Mouse (Mus musculus): Measurements from ENCODE around the gene Bcl2. TPM values are rescaled to one million over a fixed set of nuclear protein-coding genes. Genes with fewer than 3 reads are reported as not detected.

The Bcl2 gene
- polyA plus RNA-seq, 1 experiment from 2014 or later: 20.1 TPM

GRCm38 (mm10) chr1:106631869-106632463 lies 82.1 kb downstream of the Bcl2 start:
- peaks cover 47% of the 10 kb centered on the region for H3K4me1 ChIP-seq
- no peak overlapping the region for H3K9ac ChIP-seq
- H3K4me3 ChIP-seq: no peak overlapping the region
- 88% methylated on average over 3 of the region's 3 CpGs for WGBS
- H3K27me3 ChIP-seq: no peaks in the 10 kb centered on the region
- H3K9me3 ChIP-seq: no peaks in the 10 kb centered on the region
- H3K36me3 ChIP-seq: no peaks in the 10 kb centered on the region
- ATAC-seq (ENCODE audit: borderline replicate concordance, extremely low read depth, low FRiP score, low TSS enrichment): no peak
- no peak overlapping the region for H3K4me2 ChIP-seq
- H3K27ac ChIP-seq: no peak overlapping the region

DNA sequence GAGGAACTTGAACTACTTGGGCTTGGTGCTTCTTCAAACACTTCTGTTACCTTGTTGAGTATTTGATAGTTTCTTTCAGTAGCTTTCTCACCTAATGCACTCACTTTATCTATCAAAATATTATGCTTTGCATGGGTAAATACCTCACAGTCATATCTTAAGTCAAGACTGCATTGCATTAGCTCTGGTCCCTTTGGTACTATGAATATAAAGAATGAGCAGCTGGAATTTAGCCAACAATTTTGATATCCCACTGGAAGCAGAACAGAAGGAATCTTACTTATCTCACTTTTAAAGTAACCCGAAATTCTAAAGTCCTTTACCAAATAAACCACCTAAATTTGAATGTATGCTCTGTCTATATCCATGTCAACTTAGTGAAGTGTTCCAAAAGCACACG lies 83.1 kb downstream of the Bcl2 start:
- H3K4me2 ChIP-seq: no peak overlapping the region
- peaks cover 39% of the 10 kb centered on the region for H3K4me1 ChIP-seq
- H3K27ac ChIP-seq: peak overlapping the region; percentile 85

DNA sequence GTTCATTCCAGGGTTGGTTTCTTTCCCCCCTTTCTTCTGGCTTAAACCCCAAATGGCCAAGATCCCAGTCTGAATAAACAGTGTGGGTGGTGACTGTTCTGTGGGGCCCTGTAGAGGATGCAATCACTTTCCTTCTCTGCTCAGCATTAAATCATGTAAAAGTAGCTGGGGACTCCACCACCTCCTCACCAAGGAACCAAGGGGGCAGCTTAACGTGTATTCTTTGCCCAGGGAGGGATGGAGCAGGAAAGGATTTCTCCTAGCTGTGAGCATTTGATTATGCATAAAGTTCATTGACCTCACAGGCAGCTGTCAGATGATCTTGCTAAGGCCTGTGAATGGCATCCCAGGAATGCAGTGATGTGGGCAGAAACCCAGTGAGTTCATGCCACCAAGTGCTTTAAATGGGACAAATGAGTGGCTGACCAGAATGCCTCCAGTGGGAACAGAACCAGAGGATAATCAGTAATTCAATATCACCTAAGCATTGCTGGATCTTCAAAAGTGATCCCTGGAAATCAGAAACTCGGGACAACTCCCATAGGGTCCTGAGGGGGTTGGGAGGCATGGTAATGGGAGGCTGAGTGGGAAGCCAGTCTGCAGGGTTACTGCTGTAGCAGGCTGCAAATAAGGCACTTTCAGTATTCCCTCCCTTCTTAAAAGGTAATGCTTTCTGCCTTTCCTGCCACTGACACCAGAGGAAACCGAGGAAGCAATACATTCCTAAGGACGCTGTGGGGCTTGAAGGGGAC lies 84.0 kb downstream of the Bcl2 start:
- no peaks in the 10 kb centered on the region for H3K27me3 ChIP-seq
- no peak overlapping the region for H3K4me3 ChIP-seq
- H3K4me1 ChIP-seq: peaks cover 37% of the 10 kb centered on the region
- WGBS: 11% methylated on average over 4 of the region's 4 CpGs
- ATAC-seq (ENCODE audit: borderline replicate concordance, extremely low read depth, low FRiP score, low TSS enrichment): peak; percentile 85
- H3K9ac ChIP-seq: no peak overlapping the region
- H3K27ac ChIP-seq: peak overlapping the region; percentile 85
- no peaks in the 10 kb centered on the region for H3K9me3 ChIP-seq
- H3K4me2 ChIP-seq: peak overlapping the region; percentile 28
- no peaks in the 10 kb centered on the region for H3K36me3 ChIP-seq

More for the DNA sequence above, 83.1 kb downstream of the Bcl2 start:
- Histone ChIP-seq H3K9me3 (no peaks in the 10 kb centered on the region), H3K36me3 (no peaks in the 10 kb centered on the region), H3K4me3 (no peak overlapping the region), H3K9ac (no peak overlapping the region), H3K27me3 (no peaks in the 10 kb centered on the region)
- ATAC-seq (ENCODE audit: borderline replicate concordance, extremely low read depth, low FRiP score, low TSS enrichment): no peak
- WGBS: 18% methylated on average over 2 of the region's 2 CpGs

DNA sequence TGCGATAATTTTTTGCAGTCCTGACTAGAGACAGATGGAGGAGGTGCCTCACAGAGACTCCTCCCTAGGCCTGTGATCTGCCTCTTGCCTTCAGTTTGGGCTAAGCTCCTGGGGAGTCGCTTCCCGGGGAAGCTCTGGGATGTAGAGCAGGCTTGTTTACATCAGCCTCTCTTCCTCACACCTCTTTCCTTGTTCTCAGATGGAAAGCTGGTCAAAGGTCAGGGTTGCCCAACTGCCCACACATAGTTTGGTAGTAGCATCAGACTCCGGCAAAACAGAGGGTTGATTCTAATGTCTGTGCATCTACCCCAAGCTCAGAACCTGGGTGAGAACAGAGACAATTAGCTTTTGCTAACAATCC lies 84.6 kb downstream of the Bcl2 start:
- Histone ChIP-seq H3K9ac (no peak overlapping the region), H3K27me3 (no peaks in the 10 kb centered on the region), H3K36me3 (no peaks in the 10 kb centered on the region), H3K4me3 (no peak overlapping the region), H3K4me2 (peak overlapping the region; percentile 28), H3K4me1 (peaks cover 37% of the 10 kb centered on the region), H3K9me3 (no peaks in the 10 kb centered on the region), H3K27ac (peak overlapping the region; percentile 85)
- peak; percentile 87 for ATAC-seq (ENCODE audit: borderline replicate concordance, extremely low read depth, low FRiP score, low TSS enrichment)
- 5% methylated on average over 4 of the region's 4 CpGs for WGBS

- ATAC-seq (ENCODE audit: borderline replicate concordance, extremely low read depth, low FRiP score, low TSS enrichment): peak; percentile 66
- 25% methylated on average over 3 of the region's 3 CpGs for WGBS
- peak overlapping the region; percentile 28 for H3K4me2 ChIP-seq
These were observed 85.2 kb downstream of the Bcl2 start for GRCm38 (mm10) chr1:106628718-106629469.

DNA sequence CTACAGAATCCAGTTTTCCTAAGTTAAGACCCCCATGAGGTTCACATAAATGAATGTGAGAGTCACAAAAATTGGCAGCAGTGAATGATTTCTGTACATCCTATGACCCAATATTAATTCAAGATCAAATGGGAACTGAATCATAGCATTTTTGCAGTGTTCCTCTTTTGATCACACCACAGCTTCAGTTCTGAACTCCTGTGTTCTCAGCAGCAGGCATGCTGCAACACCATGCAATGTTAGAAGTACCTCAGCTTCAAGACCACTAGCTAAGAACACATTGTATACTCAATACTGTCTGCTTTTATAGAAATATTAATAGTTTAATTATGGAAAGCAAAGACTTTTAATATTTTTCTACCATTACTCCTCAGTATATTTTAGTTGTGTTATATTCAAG lies 85.8 kb downstream of the Bcl2 start:
- Histone ChIP-seq H3K4me3 (no peak overlapping the region), H3K27me3 (no peaks in the 10 kb centered on the region), H3K9me3 (no peaks in the 10 kb centered on the region), H3K36me3 (no peaks in the 10 kb centered on the region), H3K9ac (no peak overlapping the region), H3K4me2 (no peak overlapping the region), H3K4me1 (peaks cover 36% of the 10 kb centered on the region), H3K27ac (no peak overlapping the region)
- no peak for ATAC-seq (ENCODE audit: borderline replicate concordance, extremely low read depth, low FRiP score, low TSS enrichment)

More at GRCm38 (mm10) chr1:106628718-106629469, 85.2 kb downstream of the Bcl2 start:
- no peak overlapping the region for H3K4me3 ChIP-seq
- H3K27ac ChIP-seq: peak overlapping the region; percentile 85
- no peaks in the 10 kb centered on the region for H3K9me3 ChIP-seq
- no peak overlapping the region for H3K9ac ChIP-seq
- H3K36me3 ChIP-seq: no peaks in the 10 kb centered on the region
- peaks cover 37% of the 10 kb centered on the region for H3K4me1 ChIP-seq
- H3K27me3 ChIP-seq: no peaks in the 10 kb centered on the region

DNA sequence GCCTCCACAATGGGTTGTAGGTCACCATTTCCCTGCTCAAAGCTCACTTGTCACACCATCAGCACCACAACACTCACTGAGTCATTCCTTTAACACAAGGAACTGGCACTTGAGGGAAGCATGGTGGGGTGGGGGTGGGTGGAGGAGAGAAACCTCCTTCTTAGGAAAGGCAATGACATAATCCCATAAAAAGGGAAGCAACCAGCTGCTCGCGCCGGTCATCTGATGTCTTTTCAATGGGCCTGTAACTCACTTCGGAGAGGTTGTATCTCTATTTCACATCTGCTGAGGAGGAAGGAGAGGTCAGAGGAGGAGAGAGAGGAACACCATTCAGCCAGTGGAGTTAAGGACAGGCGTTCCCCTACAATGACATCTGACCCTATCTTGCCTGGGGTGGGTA lies 86.8 kb downstream of the Bcl2 start:
- Histone ChIP-seq H3K9ac (no peak overlapping the region), H3K36me3 (no peaks in the 10 kb centered on the region), H3K27ac (no peak overlapping the region), H3K9me3 (no peaks in the 10 kb centered on the region), H3K4me3 (no peak overlapping the region), H3K27me3 (no peaks in the 10 kb centered on the region), H3K4me2 (no peak overlapping the region), H3K4me1 (peaks cover 34% of the 10 kb centered on the region)
- 62% methylated on average over 5 of the region's 5 CpGs for WGBS
- ATAC-seq (ENCODE audit: borderline replicate concordance, extremely low read depth, low FRiP score, low TSS enrichment): no peak

DNA sequence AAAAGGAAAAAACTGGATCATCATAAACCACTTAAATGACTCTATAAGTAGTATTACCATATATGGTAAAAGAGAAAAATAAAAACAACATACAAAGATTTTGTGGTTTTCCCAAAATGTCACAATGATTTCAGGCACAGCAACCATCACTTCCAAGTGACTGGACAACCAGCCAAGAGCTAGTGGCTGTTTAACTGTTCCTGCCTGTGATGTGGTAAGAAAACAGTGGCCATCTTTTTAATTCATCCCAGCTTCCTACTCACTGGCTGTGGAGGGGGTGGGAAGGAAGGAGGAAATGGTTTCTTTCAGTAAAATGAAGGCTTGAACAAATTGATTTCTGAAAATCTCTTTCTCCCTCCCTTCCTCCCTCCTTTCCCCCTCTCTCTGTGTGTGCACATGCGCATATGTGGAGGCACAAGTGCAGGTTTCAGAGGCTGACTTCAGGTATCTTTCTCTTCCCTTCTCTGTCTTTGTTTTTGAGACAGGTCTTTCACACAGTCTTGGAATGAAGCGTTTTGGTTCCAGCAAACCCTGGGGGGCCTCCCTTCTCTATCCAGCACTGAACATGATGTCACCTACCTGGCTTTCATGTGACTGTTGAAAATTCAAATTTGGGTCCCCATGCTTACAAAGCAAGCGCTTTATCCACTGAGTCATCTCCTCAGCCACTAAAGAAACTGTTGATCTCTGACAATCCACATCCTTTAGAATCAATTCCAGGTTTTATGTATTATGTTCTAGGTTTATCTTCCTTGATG lies 93.7 kb downstream of the Bcl2 start:
- no peak overlapping the region for H3K4me3 ChIP-seq
- peaks cover 5% of the 10 kb centered on the region; the same call in 1 of the 2 replicates for H3K4me1 ChIP-seq
- no peak overlapping the region for H3K4me2 ChIP-seq
- H3K36me3 ChIP-seq: no peaks in the 10 kb centered on the region
- no peak for ATAC-seq (ENCODE audit: borderline replicate concordance, extremely low read depth, low FRiP score, low TSS enrichment)
- peak overlapping the region; percentile 4; the same call in 1 of the 2 replicates for H3K27ac ChIP-seq
- H3K9me3 ChIP-seq: no peaks in the 10 kb centered on the region
- H3K9ac ChIP-seq: no peak overlapping the region
- 76% methylated on average over 3 of the region's 3 CpGs for WGBS
- no peaks in the 10 kb centered on the region for H3K27me3 ChIP-seq

DNA sequence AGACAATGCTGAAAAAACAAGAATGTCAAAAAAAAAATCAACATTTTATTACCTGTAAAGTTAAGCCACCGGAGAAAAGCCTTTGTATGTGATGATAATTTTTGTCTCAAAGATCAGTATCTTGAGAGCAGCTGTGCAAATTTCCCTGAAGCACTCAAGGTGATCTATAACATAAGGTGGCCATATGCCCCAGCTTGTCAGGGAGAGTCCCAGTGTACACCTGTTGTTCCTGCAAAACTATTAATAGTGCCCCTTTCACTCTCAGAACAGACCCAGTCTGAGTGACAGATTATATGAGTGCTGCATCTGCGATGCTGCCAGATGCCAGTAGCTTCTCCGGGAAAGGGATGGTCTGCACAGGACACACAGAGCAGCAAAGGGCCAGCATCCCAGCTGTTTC lies 95.3 kb downstream of the Bcl2 start:
- no peaks in the 10 kb centered on the region for H3K27me3 ChIP-seq
- H3K4me1 ChIP-seq: peaks cover 5% of the 10 kb centered on the region; the same call in 1 of the 2 replicates
- no peak overlapping the region for H3K27ac ChIP-seq
- no peak overlapping the region for H3K4me2 ChIP-seq
- WGBS: 73% methylated on average over 3 of the region's 3 CpGs
- H3K9me3 ChIP-seq: no peaks in the 10 kb centered on the region
- H3K36me3 ChIP-seq: no peaks in the 10 kb centered on the region
- no peak overlapping the region for H3K4me3 ChIP-seq
- ATAC-seq (ENCODE audit: borderline replicate concordance, extremely low read depth, low FRiP score, low TSS enrichment): no peak
- no peak overlapping the region for H3K9ac ChIP-seq

- no peaks in the 10 kb centered on the region for H3K36me3 ChIP-seq
- H3K27me3 ChIP-seq: no peaks in the 10 kb centered on the region
- no peak overlapping the region for H3K27ac ChIP-seq
- no peak overlapping the region for H3K4me3 ChIP-seq
- ATAC-seq (ENCODE audit: borderline replicate concordance, extremely low read depth, low FRiP score, low TSS enrichment): no peak
- no peaks in the 10 kb centered on the region for H3K9me3 ChIP-seq
- H3K4me2 ChIP-seq: no peak overlapping the region
- H3K9ac ChIP-seq: no peak overlapping the region
- 72% methylated on average over 5 of the region's 5 CpGs for WGBS
- peaks cover 5% of the 10 kb centered on the region; the same call in 1 of the 2 replicates for H3K4me1 ChIP-seq
These were observed 97.1 kb downstream of the Bcl2 start for GRCm38 (mm10) chr1:106616955-106617354.

GRCm38 (mm10) chr1:106613371-106613770 lies 100.7 kb downstream of the Bcl2 start:
- peaks cover 11% of the 10 kb centered on the region for H3K4me1 ChIP-seq
- no peak overlapping the region for H3K4me3 ChIP-seq
- H3K9me3 ChIP-seq: no peaks in the 10 kb centered on the region
- ATAC-seq (ENCODE audit: borderline replicate concordance, extremely low read depth, low FRiP score, low TSS enrichment): no peak
- no peaks in the 10 kb centered on the region for H3K36me3 ChIP-seq
- 83% methylated on average over 5 of the region's 5 CpGs for WGBS
- no peak overlapping the region for H3K27ac ChIP-seq
- no peak overlapping the region for H3K9ac ChIP-seq
- H3K27me3 ChIP-seq: no peaks in the 10 kb centered on the region
- H3K4me2 ChIP-seq: no peak overlapping the region
